Mouse (Mus musculus) adrenal gland, adult (tissue): ENCODE results near the gene S1pr4.

Experiments used
- DNase-seq, 2 experiments: peaks; one replicate each; pipeline ENCODE4 v3.0.0; 2022 to 2023; ENCODE audit warnings: low spot score in 1 of 2; ENCODE audit not compliant: inconsistent age in 2 of 2

Gene S1pr4

GRCm38 (mm10) chr10:81466066-81466465 lies 33.9 kb downstream of the S1pr4 start:
- DNase-seq: no peak

GRCm38 (mm10) chr10:81465265-81465645 lies 34.7 kb downstream of the S1pr4 start:
- DNase-seq: peak in 1 of 2 experiments; percentile 20

GRCm38 (mm10) chr10:81464405-81465264 lies 35.3 kb downstream of the S1pr4 start:
- peak; percentile 50 to 64 for DNase-seq

DNA sequence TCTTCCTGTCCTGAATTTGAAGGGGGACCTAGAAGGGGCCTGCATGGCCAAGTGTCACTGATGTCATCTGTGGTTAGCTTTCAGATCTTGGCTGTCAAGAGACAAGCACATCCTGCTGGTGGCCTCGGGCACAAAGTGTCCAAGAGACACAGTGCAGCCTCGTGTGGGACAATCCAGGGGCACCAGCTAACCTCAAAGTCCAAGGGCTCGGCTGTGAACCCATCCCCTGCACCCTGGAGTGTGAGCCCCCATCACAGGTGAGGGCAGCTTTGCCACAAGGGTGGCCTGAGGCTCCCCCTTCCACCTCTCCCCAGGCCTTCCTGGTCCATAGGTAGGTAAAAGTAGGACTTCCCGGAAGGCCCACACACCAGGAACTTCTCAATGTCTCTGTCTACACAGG lies 36.4 kb downstream of the S1pr4 start:
- DNase-seq: peak in 1 of 2 experiments; percentile 19

DNA sequence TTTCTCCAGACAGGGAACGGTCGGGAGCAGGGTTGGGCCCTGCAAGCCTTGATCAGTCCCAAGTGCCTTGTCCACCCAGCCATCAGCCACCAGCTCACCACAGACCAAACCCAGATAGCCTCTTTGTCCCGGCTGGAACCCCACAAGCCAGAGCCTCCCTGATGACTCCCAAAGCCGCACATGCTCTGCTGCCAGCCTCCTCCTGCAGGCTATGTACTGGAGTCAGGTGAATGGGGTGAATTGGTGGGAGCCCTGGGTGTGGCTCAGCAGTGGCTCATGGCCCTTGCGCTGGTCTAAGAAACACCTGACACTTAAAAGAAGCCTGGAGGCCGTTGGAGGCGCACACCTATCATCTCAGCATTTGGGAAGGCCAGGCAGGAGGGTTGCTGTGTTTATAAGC lies 37.0 kb downstream of the S1pr4 start:
- DNase-seq: no peak

- peak in 1 of 2 experiments; percentile 18 for DNase-seq
These were observed 37.5 kb downstream of the S1pr4 start for GRCm38 (mm10) chr10:81462415-81462804.

DNA sequence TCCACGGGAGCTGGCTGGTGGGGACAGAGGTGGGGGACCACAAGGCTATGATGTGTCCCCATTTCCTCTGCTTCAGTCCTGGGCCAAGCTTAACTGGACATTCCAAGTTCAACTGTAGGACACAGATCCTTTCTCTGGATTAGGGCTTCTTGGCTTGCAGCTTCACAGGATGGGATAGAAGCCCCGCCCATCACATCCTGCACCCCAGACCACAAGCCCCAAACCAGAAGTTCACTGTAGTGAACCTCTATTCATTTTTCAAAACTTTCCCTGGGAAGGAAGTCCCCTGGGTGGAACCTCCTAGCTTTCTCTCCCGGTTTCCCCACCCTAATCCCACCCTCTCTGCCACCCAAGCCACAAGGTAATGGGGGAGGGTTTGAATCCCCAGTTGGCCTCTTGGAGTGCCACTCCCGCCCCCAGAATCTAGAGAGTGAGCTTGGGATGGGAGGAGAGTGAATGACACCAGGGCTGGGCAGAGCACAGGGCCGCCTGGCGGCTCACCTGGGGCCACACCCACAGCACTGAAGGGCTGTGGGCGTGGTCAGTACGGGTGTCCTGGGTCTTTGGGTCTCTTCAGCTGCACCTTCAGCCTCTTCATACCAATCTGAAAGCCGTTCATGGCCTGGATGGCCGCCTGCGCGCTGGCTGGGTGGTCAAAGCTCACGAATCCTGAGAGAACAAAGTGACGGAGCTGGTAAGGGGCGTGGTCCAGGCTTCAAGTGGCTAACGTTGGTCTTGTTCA lies 38.1 kb downstream of the S1pr4 start:
- DNase-seq: peak in 1 of 2 experiments; percentile 18

GRCm38 (mm10) chr10:81460951-81461350 lies 39.0 kb downstream of the S1pr4 start:
- no peak for DNase-seq

DNA sequence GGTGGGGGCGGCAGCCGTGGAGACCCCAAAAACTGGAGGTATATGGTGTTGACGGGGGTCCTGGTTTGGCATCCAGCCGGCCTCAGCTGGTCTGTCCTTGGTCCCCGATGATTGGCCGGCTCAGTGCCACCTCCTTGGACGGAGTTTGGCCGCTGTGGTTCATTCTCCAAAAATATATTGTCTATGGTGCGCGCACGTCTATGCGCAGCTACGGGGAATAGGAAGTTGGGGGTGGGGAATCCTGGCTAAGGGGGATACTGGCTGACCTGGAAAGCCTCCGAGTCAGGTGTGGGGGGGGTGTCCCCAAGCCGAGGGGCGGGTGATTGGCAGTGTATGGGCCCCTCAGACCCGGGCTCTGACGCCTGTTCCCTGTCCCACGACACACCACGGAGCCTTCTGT lies 39.5 kb downstream of the S1pr4 start:
- DNase-seq: no peak

DNA sequence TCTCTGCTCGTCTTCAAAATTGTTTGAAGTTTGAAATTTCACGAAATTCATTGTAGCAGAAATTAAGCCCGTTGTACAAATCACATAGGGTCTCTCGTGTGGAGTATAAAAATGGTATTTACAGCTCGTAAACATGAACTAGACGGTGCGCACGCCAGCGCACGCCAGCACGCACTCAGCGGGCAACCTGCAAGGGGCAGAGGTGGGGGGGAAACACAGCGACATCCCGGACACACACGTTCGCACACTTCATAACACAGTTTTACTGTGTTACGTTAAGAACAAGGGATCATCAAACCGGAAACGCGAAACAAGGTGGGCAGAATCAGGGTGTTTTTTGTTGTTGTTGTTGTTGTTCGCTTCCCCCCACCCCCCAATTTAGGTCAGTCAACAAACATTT lies 40.5 kb downstream of the S1pr4 start:
- no peak for DNase-seq

GRCm38 (mm10) chr10:81458267-81458666 lies 41.7 kb downstream of the S1pr4 start:
- no peak for DNase-seq

DNA sequence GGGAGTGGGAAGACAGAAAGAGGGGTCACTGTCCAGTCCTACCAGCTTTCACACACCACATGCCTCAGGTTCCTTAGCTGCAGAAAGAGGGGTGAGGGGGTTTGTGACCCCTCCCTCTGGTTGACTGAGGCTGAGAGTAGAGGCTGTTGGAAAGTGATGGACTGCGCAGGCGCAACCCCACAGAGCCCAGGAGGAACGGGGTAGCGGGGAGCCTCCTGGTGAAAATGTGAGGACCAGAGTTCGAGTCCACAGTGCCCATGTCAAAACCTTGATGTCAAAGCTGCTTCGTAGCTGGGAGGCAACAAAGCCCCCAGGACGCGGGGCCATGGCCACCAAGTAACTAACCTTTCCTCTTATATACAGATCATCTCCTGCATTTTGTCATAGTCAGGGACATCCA lies 42.3 kb downstream of the S1pr4 start:
- DNase-seq: no peak

- no peak for DNase-seq
These were observed 42.9 kb downstream of the S1pr4 start for GRCm38 (mm10) chr10:81456983-81457563.

DNA sequence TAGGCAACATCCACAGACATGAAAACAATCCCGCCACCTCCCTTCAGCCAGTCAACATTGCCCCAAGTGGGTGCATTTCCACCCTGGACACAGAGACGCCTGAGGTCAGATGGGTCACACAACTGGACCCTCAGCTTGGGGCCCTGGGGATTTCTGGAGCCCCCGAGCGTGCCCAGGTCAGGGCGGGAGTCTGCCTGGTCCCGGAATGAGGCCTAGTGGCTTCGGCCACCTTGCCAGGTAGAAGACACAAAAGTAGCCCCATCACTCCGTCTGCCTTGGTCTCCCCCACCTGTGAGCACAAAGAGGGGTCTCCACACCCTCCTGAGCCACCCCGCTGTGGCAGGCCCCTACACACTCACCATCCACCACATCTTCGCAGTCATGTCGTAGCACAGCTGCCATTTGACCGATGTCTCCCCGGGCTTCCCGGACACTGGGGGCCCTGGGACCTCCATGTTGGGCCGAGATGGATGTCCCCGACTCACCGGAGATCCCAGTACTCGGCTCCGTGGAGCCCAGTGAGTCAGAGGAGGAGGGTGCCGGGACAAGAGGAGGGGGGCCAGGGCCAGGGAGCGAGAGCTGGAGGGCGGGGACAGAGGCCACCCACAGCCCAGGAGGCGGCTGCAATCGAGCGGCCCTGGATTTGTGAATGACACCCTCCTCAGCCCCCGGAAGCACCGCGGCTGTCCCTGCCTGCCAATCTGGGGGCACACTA lies 44.6 kb downstream of the S1pr4 start, which contains the start of gene Nfic:
Nfic (minus strand) TSS at position 455 of the 715 bp plus-strand sequence.
- DNase-seq: peak in 1 of 2 experiments; percentile 24

GRCm38 (mm10) chr10:81454106-81454505 lies 45.8 kb downstream of the S1pr4 start:
- DNase-seq: no peak

DNA sequence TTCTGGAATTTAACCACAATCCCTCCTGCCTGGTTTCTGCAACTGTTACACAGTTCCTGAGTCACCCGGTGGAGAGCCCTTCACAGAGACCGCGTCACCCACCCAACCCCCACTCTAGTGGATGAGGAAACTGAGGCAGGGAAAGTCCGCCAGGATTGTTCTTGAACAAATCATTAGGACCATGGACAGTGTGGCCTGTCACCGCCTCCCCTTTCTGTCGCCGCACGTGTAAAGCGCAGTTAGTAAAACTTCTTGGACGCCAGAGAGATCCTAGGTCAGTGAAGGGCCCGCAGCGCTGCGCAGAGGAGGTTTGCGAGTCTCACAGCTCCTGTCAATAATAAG lies 47.0 kb downstream of the S1pr4 start:
- peak; percentile 27 to 60 for DNase-seq

DNA sequence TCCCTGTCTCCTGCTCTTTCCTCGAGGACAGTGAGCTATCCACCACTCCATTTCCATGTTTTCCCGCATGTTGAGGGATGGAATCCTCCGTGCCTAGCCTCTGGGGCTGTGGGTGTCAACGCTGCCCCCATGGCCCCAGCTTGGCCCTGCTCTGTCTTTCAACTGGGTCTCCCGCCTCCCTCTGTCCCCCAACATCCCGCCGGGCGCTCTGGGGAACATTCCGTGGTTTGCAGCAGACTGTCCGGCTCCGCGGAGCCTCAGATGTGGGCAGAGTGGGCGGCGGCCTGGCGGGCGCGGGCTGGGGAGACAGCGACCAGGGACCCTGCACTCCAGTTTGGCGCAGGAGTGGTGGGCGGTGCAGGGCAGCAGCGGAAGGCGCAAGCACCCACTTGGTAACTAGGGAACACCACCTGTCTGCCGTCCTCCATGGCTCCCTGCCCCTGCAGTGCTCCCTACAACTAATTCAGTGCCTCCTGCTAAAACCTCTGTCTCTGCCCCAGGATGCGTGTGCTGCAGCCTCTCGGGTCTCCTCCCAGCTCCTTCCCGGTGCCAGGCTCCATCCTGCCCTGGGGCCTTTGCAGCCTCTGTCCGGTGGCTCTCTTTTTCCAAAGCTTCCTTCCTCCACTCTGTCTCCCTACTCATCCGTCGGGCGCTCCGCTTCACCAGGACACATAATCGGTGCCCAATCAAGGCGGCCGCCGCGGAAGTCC lies 47.5 kb downstream of the S1pr4 start:
- DNase-seq: peak in 1 of 2 experiments; percentile 19

- peak in 1 of 2 experiments; percentile 18 for DNase-seq
These were observed 48.6 kb downstream of the S1pr4 start for GRCm38 (mm10) chr10:81451365-81451745.

GRCm38 (mm10) chr10:81450641-81451364 lies 49.1 kb downstream of the S1pr4 start:
- no peak for DNase-seq

- DNase-seq: peak; percentile 78 to 93
These were observed 49.8 kb downstream of the S1pr4 start for GRCm38 (mm10) chr10:81450140-81450539.
